Mouse (Mus musculus) adrenal gland, adult 18-20 months (tissue): ENCODE measurements at regions not wholly inside any gene's neighbourhood (a gene's known extent, or its start where the extent isn't known, plus 50 kb on each side); places are given as distances from the start of the nearest gene placed in this dataset.

Source experiments
- DNase-seq, 2 experiments: peaks; one replicate each; pipeline ENCODE4 v3.0.0; 2021 to 2022; ENCODE audit warnings: low spot score in 2 of 2

DNA sequence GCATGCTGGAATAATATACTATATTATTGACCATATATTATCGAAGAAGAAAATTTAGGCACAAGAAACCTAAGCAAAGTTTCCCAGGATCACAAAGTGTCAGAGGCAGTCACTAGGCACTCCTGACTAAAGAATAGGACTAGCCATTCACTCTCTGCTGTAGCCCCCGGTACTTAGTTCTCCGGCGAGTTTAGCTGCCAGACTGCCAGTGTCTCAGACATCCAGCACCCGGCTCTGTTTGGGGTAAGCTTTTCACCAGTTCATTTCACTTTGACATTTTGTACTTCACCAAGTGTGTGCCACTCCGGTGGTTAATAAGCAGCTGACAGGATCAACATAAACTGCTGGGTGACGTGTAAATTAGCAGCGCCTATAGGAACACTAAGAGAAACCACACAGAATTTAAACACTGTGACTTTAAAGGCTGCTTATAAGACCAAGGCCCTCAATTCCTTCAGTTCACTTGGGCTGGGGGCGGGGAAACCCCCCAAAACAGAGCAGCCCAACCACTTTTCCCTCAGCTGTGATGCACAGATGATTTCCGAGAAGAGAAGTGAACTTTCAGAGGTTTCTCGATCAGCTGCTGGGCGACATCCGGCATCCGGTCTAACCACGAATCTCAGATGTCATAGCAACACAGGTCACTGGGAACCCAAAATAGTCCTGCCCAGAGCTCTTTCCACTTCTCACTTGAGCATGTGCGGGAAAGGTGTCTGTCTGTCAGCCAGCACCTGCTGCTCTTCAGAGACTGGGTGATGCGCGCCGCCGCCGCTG is 234.3 kb downstream of the Gm5426 start:
- DNase-seq, result no peak

DNA sequence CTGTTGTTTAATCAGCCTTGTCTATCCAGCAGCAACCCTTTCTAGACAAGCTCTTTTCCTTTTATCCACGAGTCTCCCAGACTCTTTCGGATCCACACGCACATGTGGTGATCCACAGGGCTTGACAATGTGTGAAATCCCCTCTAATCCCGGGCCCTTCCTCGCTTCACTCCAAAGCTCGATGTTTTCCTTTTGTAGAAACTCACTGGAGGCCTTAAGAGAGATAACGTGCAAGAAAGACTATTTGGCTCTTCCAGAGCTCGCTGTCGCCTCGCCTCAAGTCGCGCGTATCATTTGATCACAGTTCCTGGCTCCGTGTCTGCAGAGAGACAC is 234.9 kb downstream of the Gm5426 start:
- DNase-seq, result no peak

DNA sequence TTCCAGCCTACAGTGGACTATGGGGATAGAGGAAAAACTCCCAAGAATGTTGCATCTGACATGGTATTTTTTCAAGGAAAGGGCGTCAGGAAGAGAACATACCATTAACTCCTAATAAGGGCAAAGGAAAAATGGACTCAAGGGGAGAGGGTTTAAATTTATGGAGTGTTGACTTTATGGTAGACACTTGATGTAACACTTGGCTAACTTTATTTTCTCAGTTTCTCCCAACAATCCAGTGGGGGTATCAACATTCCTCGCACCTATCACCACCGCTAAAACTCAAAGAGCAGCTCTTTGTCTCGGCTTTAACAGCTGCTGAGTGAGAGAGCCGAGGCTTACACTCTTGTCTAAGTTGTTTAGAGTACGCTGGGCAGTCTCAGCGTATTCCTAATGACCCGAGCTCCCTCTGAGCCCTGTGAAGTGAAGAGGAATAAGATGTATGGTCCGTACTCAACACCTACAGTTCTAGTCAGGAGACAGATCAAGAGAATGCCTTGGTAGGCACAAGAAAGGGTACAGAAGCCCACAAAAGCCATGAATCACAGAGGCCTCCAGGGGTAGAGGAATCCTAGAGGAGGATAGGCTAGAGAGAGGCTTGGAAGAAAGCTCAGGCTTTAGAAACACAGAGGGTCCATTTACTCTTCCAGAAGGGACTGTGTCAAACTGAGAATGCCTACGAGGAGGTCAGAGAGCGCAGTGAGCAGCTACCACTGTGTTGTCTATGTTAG is 236.4 kb downstream of the Gm5426 start:
- no peak for DNase-seq

DNA sequence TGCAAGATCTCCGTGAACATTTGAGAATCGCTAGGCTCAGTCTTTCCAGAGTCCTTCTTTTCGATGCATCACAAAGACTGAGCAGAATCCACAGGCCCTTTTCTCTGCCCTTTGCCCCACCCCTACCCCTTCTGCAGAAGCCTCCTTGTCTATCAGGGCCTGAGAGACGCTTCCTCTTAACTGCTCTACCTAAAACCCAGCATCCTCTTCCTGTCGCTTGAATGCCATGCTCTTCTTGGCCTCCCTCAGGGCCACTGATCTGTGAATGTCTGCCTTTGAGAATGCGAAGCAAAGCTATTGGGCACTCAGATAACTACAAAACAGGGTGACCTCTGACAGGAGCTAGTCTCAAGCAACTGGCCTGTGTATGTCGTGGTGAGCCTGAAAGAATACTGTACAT is 237.1 kb downstream of the Gm5426 start:
- no peak for DNase-seq

DNA sequence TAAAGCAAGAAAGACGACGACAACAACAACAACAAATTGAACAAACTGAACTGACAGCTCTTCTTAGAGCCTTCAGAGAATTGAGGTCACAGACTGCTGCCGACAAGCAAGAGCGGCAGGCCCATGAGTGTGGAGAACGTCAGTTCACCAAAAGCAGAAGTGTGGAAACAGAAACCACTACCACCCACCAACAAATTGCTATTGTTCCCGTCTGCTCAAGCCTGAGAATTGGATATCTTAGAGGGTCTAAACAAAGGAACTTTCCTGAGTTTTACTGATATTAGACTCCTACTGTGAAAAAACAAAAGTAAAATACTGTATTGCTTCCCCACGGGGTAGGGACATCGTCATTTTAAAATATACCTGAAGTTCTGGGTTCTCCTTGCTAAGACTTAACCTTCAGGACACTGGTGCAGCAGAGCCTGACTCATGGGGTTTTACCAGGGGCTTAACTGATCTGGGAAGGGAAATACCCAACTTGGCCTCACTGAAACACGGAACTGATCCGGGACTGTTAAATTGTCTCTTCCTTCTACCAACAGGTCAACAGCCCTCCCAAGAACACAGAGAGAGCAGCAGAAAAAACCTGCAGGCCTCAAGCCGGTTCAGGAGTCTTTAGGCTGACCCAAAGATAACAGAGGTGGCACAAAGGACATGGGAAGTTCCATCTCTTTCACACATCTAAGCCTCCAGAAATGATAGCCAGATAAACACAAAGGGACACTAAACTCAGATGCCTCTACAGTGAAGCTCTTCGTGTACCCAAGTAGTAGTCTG is 238.1 kb downstream of the Gm5426 start:
- DNase-seq, result no peak

DNA sequence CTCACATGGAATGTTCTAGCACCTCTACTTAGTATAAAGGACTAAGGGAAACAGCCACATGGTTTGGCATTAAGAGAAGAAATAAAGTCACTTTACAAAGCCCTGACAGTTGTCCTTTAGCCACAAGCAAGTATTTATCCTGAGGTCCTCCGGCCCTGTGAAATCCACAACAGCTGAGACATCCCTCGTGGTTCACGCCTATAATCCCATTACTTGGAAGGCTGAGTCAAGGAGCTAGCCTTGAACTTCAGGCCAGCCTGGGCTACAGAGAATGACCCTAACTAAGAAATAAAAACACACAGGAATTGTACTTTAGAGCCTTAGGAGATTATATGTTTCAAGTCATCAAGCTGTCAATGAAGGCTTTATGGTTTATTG is 238.7 kb downstream of the Gm5426 start:
- DNase-seq, result no peak

DNA sequence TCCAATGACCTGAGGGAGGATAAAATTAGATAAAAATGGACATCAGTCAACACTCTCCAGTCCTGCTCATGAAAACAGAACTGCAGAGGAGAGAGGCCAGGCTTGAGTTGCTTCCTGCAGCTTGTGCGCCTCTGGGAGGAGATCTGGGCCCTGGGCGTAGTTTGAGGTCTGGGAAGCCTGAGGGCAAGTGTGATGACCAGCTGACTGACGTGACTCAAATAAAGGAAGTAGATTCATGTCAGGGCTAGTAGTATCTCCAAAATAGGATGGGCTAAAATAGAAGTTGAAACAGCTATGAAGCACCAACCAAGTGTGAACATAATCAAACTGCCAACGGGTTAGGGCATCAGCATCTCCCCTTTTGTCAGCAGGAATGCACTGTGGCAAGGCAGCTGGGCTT is 239.3 kb upstream of the Btg1 start:
- no peak for DNase-seq

DNA sequence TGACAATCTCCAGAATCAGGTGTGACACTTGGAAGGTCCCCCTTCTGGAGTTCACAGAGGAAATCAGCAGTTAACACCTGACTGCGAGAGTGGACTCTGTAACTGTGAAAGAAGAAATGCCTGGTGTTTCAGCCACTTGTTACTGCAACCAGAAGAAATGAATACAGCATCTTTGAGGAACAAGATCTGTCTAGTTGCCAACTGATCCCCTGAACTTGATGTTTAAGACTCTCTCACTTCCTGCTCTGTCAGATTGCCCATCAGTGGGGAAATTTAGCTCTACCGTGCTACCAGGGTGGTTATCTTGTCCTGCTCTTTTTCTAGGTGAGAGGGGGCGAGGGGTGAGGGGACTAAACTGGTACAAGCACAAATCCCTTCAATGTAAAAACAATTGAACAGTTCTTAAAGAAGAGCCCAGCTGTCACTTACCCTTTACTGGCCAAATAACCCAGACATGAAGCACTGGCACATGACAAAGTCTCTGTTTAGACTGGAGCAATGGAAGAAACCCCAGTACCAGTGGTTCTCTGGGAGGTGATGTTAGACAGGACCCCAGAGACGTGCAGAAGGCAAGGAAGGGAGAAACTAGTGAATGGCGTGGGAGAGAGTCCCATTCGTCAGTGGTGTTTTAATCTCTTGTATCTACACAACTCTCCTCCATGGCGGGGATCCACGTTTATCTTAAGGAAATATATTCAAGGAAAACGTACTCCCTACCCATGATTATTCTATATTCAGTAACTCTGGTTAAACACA is 237.6 kb upstream of the Btg1 start:
- DNase-seq, result no peak

DNA sequence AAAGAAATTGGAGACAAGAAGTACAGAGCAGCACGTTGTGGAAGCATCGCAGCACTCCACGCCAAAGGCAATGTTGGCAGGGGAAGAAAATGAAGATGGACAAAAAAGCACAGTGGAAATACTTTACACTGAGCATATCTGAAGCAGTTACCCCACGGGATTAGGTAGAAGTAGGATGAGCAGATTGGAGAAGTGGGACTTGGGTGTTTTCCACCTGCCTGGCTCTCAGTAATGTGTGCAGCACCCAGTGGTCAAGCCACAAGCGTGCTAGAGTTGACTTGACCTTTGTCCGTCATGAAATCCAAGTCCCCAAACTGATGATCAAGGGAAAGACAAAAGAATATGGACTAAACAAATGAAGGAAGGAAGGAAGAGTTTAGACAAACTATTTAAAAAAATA is 235.1 kb upstream of the Btg1 start:
- no peak for DNase-seq

DNA sequence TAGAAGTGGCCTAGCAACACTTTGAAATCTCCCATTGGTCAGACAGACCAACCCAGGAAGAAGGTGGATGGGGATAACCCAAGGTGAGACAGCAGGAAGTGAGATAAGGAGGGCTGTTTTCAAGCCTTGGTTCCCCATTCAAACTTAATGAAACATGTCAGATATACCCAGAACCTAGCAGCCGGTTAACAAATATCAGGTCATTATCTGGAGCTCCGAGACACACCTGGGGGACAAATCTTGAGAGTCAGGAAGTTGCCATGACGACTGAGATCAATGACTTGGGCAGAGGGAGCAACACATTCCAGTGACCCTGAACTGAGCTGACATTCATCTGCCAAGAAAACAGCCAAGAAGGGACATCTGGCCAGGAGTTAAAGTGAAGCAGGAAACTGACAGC is 225.1 kb upstream of the Btg1 start:
- no peak for DNase-seq

DNA sequence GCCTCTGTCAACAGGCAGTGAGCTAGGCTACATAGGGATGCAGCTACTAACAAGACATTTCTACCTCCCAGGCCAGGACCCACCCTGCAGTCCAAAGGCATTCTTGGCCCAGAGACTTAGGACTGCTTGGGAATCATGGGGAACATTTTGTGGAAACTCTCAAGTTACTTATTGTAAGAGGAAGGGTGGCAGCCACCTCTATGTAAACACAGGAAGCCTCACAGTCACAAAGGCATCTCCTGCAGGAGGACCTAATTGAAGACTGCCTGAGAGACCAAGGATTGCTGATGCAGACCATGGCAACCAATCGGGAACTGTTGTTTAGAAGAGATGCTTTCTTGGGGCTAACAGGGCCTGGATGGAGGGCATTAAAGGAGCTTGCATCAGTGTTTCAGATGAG is 224.0 kb upstream of the Btg1 start:
- DNase-seq, result no peak

DNA sequence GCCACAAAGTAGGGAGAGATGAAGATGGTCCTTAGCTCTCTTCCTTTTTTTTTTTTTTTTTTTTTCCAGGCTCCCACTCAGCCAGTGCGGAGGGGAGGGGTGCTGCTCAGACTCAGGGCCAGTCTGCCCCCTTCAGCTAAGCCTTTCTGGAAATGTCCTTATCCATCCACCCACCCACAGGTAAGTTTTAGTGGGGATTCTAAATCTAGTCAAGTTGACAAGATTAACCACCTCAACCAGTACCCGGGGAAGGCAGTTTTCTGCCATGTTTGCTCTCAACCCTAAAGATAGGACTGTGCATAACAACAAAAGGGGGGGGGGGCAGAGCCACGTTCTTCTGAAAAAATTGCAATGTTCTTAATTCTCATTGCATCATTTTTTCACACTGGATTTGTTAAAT is 222.6 kb upstream of the Btg1 start:
- DNase-seq, result no peak

DNA sequence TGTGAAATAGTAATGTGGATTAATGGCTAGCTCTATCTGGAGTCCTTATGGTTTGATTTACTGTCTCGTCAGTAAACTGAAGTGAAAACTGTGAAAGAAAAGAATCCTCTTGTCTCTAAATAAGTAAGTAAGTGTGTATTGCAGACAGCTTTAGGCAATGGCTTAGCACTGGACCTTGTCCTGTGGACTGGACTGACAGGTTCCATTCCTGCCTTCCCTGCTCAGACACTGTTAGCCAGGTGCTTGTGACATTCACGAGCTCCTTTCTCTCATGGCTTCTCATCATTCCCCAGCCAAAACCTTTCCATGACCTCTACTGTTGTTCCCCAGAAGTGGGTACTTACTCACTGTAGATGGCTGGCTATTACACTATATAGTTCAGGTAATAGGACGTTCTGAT is 221.8 kb upstream of the Btg1 start:
- no peak for DNase-seq

DNA sequence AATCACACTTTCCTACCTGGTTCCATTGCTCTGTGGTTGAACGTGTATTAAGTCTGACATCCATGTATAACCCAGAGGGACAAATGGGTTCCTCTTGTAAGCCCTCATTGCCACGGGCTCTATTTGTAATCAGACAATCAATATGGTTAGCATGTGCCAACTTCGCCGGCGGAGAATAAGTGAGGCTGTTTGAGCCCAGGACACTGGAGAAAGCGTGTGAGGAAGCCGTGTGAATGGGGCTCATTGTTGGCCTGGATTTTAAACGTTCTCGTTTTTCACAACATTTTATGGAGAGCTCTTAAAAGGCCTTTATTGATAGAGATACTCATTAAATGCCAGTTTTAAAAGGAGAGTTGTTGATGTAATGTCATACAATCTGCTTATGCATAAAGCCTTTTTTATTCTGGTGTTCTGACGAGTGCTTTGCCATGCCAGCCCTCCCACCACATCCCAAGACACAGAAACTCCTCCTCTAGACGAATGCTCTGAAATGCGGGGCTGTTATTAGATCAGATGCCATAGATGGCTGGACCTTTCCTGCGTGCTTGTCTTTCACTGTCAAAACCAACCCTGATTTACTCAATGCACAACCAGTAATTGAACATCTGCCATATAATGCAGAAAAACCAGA is 218.8 kb upstream of the Btg1 start:
- no peak for DNase-seq

DNA sequence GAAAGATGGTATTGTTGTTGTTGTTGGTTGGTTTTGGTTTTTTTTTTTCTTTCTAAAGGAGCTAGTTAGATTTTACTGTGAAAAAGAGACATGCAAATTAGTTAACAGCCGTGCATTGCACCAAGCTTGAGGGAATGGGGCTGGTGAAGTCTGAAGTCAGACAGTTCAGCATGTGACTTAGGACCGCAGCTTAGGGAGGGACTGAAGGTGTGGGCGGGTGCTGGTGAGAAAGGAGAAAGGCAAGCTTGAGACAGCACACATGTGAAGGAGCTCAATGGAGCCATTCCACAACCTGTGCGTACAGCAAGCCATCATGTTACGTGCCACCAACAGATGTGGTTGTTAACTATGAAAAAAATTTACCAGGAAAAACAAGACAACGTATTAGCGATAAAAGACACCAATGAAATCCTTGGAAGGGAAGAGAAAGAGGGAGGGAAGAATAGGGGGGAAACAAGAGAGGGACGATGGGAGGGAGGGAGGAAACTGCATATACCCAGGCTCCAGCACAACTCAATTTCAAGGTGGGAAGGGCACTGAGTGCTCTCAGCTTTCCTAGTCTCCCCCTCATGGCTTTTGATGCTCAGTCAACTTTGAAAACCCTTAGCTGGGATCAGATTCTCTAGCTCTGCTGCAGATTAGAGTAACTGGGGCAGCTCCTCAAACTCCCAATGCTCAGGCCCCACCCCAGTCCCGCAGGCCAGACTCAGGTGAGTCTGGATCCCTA is 218.1 kb upstream of the Btg1 start:
- DNase-seq, result no peak

DNA sequence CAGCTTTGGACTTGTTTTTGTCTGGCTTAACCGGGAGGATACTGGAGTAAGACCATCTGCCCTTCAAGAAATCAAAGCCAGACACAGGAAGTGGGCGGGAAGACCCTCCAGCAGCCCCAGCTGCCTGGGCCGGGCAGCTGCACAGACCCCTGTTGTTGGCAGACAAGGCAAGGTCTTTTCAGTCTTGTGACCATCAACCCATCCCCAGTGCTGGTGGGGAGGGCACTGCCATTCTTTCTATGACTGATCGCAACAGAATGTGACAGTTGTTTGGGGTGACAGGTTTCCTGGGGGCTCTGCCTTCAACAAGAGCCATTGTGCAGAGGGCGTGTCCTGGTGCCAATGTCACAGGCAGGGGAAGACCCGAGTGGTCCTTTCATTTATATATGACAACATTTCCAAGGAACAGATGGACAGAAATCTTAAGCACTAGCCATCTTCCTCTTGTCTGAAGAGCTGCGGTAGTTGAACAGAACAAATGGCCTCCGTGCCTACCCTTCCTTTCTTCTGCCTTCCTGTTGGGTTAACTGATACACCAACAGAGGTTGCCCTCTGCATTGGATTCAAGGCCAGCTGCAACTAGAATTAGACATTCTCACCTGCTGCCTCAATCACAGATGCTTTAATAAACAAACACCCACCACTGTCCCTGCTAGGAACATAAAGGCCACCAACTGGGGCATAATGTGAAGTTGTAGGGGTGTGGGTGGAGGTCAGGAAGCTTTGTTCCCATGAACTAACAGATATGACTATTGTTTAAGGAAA is 217.0 kb upstream of the Btg1 start:
- no peak for DNase-seq

DNA sequence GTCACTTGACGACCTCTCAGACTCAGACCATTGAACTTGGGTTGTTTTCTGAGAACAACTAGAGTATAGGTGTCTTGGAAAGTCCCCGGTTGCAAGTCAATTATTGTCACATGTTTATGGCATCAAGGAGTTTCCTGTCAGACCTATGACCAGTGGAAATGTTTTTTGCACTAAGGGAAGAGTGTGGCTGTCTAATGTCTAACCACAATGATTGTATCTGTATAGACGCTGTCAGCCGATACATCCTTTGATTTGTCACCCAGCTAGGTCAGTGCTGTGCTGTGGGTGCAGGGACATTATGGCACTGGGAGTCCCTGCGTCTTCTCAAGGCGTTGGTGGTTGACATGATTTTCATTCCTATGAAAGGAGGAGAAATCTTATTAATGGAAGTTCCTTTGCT is 216.0 kb upstream of the Btg1 start:
- no peak for DNase-seq

DNA sequence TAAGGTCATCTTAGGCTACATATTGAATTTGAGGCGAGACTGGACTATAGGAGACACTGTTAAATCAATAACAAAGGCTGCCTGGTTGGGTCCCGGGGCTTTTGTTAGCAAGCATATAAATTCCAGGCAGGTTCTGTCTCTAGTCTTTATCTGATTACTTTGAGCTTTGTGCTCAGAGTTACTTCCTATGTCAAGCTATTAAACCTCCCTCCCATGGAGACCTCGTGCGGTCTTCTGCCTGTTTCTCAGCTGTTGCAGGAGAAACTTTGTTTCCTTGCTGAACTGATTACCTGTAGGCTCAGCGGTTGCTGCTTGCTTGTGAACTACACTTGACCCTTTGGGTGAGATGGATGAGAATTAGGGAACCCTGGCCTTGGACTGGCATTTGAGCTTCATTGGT is 210.5 kb upstream of the Btg1 start:
- DNase-seq, result no peak

DNA sequence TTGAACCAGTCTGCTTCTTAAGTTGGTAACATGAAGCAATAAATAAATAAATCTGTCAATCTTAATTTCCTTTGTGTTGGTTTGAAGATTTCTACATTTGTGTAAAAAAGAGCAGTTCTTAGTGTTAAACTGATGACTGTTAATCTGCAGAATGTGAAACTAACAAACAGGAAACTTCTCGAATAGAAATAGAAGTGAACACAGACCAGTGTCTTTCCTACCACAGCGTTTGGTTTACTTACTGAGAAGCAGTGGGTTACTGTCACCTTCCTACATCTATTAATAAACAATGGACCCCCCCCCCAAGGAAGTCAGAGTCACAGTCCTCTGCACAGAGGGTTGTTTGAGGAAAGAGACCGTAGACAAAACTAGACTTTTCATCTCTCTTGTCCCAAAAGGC is 209.0 kb upstream of the Btg1 start:
- DNase-seq, result no peak

DNA sequence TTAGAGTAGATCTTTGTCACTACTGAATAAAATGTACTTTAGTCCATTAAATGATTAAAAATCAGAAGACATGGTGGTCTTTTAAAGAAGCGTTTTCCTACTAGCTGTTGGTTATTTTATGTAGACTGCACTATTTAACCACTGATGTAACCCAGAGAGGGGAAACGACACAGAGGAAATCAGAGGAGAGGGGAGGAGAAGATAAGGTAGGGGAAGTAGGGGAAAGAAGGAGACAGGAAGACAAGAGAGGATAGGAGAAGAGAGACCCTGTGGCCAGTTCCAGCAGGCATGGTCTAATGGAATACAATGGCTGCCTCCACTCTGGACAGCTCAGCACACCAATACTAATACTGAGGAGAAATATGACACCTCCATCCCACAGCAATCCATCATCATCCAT is 208.6 kb upstream of the Btg1 start:
- DNase-seq, result no peak
